Mouse (Mus musculus) embryonic fibroblast, embryonic 13.5 days (primary cell): Measurements from ENCODE around the gene Ptpn7. TPM values are rescaled to one million over a fixed set of nuclear protein-coding genes. Genes with fewer than 3 reads are reported as not detected.
"Not testable (repeated sequence)": the region's sequence is repeated elsewhere in the genome, so short reads cannot be mapped to it uniquely, and the experiment has no call there.

Source experiments
- H3K27ac ChIP-seq: 2 replicates; pipeline ENCODE4 v1.5.1; 2012; ENCODE audit warnings: low read length, control low read depth, inconsistent platforms; ENCODE audit not compliant: insufficient read depth
- H3K4me1 ChIP-seq: 2 replicates; pipeline ENCODE4 v1.6.1; 2011; ENCODE audit warnings: low read length; ENCODE audit not compliant: control insufficient read depth, insufficient read depth
- H3K4me3 ChIP-seq: 2 replicates; pipeline ENCODE4 v1.5.1; 2011; ENCODE audit warnings: mild to moderate bottlenecking, control low read depth, low read length; ENCODE audit not compliant: insufficient read depth
- CTCF ChIP-seq: IDR thresholded peaks from 2 replicates; pipeline ENCODE4 v1.5.1; 2011; ENCODE audit warnings: mild to moderate bottlenecking, control low read depth, low read length, moderate library complexity, borderline replicate concordance; ENCODE audit not compliant: insufficient read depth
- POLR2A ChIP-seq: IDR thresholded peaks from 2 replicates; pipeline ENCODE4 v1.6.1; 2011; ENCODE audit warnings: low read depth, mild to moderate bottlenecking, control low read depth, low read length, moderate library complexity
- polyA plus RNA-seq: library from polyadenylated mRNA; stranded (reverse); fragments of >200 nt; gene quantifications from 2 replicates; pipeline ENCODE4 v1.2.4, GENCODE M21; 2011; ENCODE audit warnings: low read depth; ENCODE audit not compliant: missing spikeins, insufficient read length

Gene Ptpn7
- polyA plus RNA-seq, 1 experiment, result 0.79 TPM

- Histone ChIP-seq H3K27ac (no peak overlapping the region), H3K4me1 (no peaks in the 10 kb centered on the region; the same call in 1 of the 2 replicates), H3K4me3 (no peak overlapping the region)
- no peak for TF ChIP-seq POLR2A
- TF ChIP-seq CTCF, result no peak
Observed at GRCm38 (mm10) chr1:135180830-135181229, 48.3 kb downstream of the Ptpn7 start.

GRCm38 (mm10) chr1:135181275-135181674 lies 48.8 kb downstream of the Ptpn7 start:
- Histone ChIP-seq H3K4me1 (no peaks in the 10 kb centered on the region; the same call in 1 of the 2 replicates), H3K27ac (no peak overlapping the region), H3K4me3 (no peak overlapping the region)
- TF ChIP-seq CTCF (no peak), POLR2A (no peak)

DNA sequence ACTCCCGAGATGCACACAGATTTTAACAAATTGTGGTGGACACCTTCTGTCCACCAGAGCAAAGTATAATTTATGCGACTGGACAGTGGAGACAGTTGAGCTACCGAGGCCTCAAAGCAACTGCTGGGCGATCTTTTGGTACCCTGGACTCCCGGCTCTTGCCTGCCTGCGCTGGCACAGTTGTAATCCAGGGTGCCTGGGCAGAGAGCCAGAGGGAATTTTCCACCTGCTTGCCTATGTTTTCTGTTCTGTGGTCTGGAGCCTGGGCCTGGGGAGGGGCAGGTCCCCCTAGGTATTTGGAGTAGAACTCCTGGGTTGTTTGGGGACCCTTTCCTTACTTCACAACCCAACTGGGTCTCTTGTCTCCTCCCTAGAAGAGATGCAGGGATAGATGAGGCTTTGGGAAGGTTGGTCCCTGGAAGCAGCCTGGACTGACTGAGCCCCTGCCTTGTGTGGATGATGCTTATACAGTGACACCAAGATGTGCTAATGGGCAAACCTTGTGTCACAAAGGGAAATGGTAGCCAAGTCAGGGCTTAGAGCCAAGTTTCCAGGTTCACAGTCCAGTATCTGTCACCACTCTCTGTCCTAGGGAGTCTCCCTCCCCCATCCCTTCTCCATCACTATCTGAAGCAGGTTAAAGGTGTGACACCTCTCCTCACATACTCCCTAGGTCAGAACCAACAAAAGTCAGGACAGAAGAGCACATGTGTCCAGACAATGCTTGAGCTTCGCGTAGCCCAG lies 49.6 kb downstream of the Ptpn7 start:
- Histone ChIP-seq H3K27ac (no peak overlapping the region), H3K4me3 (no peak overlapping the region), H3K4me1 (no peaks in the 10 kb centered on the region; the same call in 1 of the 2 replicates)
- no peak for TF ChIP-seq CTCF
- no peak for TF ChIP-seq POLR2A

DNA sequence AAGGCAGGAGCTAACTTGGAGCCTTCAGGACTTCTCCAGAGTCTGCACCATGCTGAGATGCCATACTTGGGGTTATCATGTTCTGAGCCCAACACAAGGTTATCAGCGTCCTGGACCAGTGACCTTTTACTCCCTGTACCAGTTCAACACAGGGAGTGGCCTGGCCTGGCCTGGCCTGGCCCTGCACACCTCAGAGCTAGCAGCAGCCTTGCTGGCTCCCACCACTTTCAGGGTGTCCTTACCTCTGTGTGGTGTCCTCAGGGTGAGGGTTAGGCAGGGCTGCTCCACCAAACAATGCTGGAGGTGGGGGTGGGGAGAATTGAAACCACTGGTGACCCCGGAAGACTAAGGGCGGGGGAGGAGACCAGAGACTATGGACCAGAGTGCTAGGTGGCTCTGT lies 50.5 kb downstream of the Ptpn7 start:
- no peak for TF ChIP-seq CTCF
- no peak for TF ChIP-seq POLR2A
- Histone ChIP-seq H3K4me3 (no peak overlapping the region), H3K4me1 (no peaks in the 10 kb centered on the region; the same call in 1 of the 2 replicates), H3K27ac (no peak overlapping the region)

GRCm38 (mm10) chr1:135183448-135183847 lies 50.9 kb downstream of the Ptpn7 start:
- H3K4me1 ChIP-seq, result no peaks in the 10 kb centered on the region; the same call in 1 of the 2 replicates
- H3K4me3 ChIP-seq, result no peak overlapping the region
- TF ChIP-seq CTCF (no peak), POLR2A (no peak)
- H3K27ac ChIP-seq, result no peak overlapping the region

GRCm38 (mm10) chr1:135183941-135184570 lies 51.6 kb downstream of the Ptpn7 start:
- no peaks in the 10 kb centered on the region; the same call in 1 of the 2 replicates for H3K4me1 ChIP-seq
- no peak overlapping the region for H3K27ac ChIP-seq
- TF ChIP-seq POLR2A (no peak), CTCF (no peak)
- H3K4me3 ChIP-seq, result no peak overlapping the region

- no peak for TF ChIP-seq CTCF
- no peak for TF ChIP-seq POLR2A
- H3K4me1 ChIP-seq, result no peaks in the 10 kb centered on the region; the same call in 1 of the 2 replicates
- no peak overlapping the region for H3K4me3 ChIP-seq
- no peak overlapping the region for H3K27ac ChIP-seq
Observed at GRCm38 (mm10) chr1:135185936-135186335, 53.4 kb downstream of the Ptpn7 start.

GRCm38 (mm10) chr1:135186427-135186826 lies 53.9 kb downstream of the Ptpn7 start:
- Histone ChIP-seq H3K4me3 (no peak overlapping the region), H3K4me1 (no peaks in the 10 kb centered on the region; the same call in 1 of the 2 replicates), H3K27ac (no peak overlapping the region)
- TF ChIP-seq CTCF (no peak), POLR2A (no peak)

DNA sequence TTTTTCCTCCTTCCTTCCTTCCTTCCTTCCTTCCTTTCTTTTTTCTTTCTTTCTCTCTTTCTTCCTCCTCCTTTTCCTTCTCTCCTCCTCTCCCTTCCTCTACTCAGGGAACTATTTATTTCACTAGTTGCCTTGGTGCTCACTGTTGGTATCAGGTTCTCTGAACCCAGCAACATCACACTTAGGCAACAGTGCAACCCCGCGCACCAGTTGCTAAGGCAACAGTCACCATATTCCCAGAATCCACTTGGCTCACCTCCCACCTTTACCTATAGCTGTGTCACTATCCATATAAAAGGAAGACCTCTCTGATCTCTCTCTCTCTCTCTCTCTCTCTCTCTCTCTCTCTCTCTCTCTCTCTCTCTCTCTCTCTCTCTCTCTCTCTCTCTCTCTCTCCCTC lies 54.5 kb downstream of the Ptpn7 start:
- not testable (repeated sequence) for H3K27ac ChIP-seq, H3K4me3 ChIP-seq, H3K4me1 ChIP-seq

GRCm38 (mm10) chr1:135188197-135188596 lies 55.7 kb downstream of the Ptpn7 start:
- Histone ChIP-seq H3K4me3 (no peak overlapping the region), H3K27ac (no peak overlapping the region), H3K4me1 (no peaks in the 10 kb centered on the region; the same call in 1 of the 2 replicates)
- TF ChIP-seq CTCF (no peak), POLR2A (no peak)
